Mouse (Mus musculus) small intestine, adult 2 months (tissue): Measurements from ENCODE around the gene Cxcl14.

Experiments used
- CTCF ChIP-seq: fragments of 200-500 bp; IDR thresholded peaks from 2 replicates; pipeline ENCODE4 v1.5.1; 2012; ENCODE audit warnings: low read depth, mild to moderate bottlenecking, control low read depth, inconsistent platforms, low read length, moderate library complexity, mixed read lengths; ENCODE audit not compliant: insufficient replicate concordance, insufficient read length; ENCODE audit errors: extremely low read depth
- POLR2A ChIP-seq: fragments of 200-500 bp; IDR thresholded peaks from 2 replicates; pipeline ENCODE4 v1.6.1; 2012; ENCODE audit warnings: low read depth, mild to moderate bottlenecking, control low read depth, inconsistent platforms, low read length, moderate library complexity

DNA sequence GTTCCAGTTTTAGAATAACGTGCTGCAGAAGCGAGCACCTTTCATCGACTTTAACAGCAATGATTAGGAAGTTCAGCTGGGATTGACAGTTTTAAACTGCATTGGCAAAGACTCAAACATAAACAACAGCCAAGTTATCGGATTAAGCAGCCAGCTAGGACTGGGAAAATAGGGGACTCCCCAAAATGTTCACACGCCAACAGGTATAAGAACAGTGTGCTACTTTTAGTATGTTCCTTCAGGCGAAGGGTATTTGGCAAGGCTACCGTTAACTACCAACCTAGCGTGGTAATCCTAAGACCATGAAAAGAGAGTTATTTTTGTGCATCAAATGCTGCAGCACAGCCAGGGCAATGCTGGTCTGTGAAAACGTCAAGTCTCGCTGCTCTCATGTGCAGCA, 46.1 kb upstream of the Cxcl14 start:
- TF ChIP-seq CTCF: no peak
- no peak for TF ChIP-seq POLR2A
